Mouse (Mus musculus) kidney, adult 18-20 months (tissue): ENCODE data around the gene Itgad.
"Not testable (repeated sequence)": the region's sequence is repeated elsewhere in the genome, so short reads cannot be mapped to it uniquely, and the experiment has no call there.

ENCODE experiments used
- DNase-seq: peaks from one replicate; pipeline ENCODE4 v3.0.0; 2021

Gene Itgad

DNA sequence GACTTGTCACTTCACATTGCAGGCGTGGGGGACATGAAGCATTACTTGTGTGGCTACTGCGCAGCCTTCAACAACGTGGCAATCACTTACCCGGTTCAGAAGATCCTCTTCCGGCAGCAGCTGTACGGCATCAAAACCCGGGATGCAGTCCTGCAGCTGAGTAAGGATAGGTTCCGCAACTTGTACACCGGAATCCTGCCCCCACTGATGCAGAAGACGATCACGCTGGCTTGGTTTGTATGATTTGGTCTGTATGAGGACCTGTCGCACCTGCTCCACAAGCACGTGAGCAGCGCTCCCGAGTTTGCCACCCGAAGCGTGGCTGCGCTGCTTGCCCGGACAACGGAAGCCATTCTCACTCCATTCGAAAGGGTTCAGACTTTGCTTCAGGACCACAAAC, at the start of gene Itgad:
Itgad (plus strand) TSS at position 301 of the 400 bp plus-strand sequence.
- no peak for DNase-seq

DNA sequence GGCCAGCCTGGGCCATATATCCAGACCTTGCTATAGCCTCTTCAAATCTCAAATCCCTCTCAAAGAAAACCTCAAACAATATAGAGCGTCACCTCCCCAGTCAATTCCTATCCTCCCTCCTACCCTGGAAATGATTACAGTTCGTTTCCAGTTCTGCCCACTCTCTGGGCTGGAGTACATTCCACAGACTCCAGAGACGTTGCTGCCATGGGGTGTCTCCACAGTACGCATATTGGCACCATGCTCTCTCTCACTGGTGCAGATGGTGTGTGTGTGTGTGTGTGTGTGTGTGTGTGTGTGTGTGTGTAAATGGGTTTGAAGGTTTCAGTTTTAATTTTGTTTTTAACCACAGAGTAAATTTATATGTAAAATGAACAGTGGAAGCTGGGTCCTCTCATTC, 48.9 kb upstream of the Itgad start:
- DNase-seq: no peak

DNA sequence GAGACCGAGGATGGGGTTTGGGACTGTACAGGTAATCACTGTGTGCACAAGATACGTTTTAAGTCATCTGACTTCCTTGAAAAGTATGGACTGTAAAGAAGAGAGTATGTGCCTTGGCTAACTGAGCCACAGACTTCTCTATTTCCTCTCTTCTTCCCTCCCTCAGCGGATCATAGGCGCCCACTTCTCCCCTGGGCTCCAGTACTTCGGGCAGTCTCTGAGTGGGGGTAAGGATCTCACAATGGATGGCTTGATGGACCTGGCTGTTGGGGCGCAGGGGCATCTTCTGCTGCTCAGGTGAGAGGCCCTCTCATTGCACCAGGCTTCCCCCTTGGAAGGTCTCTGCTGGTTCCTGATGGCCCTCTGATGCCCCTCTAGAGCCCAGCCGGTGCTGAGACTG, 46.7 kb upstream of the Itgad start:
- no peak for DNase-seq

DNA sequence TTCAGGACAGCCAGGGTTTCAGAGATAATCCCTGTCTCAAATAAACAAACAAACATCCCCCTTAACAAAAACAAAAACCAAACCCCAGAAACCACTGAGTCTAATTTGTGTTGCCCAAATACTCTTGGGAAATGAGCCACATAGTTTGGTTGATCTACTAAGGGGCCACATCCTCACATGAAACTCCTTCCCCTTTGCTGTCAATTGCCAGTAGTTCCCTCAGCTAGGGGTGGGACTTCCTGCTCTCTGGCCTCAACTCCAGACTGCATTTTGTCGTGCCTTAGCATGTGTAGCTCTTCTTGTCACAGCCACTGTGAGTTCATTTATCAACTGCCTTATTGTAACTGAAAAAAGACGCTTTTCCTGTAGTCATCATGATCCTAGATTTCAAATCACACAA, 43.9 kb upstream of the Itgad start:
- no peak for DNase-seq

DNA sequence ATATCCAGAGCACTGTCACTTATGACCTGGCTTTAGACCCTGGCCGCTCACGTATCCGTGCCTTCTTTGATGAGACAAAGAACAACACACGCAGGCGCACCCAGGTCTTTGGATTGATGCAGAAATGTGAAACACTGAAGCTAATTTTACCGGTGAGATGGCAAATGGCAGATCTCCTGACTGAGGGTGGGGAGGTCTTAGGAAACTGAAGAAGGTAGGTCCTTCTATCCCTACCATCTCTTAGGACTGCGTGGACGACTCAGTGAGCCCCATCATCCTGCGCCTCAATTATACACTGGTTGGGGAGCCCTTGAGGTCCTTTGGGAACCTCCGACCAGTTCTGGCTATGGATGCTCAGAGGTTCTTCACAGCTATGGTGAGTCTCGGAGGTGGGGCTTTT, 42.0 kb upstream of the Itgad start:
- no peak for DNase-seq

DNA sequence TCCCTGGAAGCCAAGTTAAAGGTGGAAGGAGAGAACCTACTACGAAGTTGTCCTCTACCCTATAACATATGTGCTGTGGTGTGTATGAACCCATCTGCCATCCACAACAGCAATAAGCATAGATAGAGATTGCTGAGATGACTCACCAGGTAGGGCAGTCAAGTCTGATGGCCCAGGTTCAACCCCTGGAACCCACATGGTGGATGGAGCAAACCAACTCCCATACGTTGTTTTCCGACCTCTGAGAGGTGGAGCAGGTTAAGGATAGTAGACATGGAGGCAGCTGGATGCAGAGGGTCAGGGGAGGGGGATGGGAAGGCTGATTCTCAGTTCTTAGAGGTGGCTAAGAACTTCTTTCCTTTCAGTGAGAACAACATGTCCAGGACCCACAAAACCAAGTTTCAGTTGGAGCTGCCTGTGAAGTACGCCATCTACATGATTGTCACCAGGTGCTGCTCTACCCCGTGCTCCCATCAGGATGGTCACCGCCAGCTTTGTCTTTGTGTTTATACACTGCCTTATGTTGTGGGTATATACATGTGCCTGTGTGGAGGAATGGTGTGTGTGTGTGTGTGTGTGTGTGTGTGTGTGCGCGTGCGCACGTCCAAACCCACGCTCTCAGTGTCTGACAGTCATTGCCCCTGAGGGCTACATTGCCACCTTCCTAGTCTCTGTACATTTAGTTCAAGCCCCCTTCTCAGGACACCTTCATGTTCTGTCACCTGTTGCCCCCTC, 39.6 kb upstream of the Itgad start:
- DNase-seq: no peak

DNA sequence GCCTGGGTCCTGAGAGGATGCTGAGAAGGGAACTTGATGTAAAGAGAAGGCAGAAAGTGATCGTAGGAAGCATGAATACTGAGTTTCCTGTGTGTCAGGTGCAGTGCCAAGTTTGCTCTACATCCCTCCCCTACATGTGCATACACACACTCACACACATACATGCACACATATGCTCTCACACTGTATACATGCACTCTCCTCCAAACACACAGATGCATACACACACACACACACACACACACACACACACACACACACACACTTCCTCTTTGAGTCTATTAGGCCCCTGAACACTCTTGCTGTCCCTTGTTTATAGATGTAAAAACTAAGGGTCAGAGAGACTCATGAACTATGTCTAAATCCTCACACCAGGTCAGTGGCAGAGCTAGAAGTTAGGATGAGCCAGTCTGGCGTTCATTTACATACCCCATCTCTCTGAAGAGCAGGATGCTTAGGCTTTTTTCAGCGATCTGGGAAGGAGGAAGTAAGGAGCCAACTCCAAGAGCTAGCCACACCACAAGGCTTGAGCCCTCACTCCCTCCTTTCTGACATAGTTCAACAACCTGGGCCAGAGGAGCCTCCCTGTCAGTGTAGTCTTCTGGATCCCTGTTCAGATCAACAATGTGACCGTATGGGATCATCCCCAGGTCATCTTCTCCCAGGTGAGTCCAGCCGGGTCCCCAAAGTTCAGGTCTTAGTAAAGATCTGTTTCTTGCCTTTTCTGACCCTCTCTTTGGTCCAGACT, 38.8 kb upstream of the Itgad start:
- no peak for DNase-seq

DNA sequence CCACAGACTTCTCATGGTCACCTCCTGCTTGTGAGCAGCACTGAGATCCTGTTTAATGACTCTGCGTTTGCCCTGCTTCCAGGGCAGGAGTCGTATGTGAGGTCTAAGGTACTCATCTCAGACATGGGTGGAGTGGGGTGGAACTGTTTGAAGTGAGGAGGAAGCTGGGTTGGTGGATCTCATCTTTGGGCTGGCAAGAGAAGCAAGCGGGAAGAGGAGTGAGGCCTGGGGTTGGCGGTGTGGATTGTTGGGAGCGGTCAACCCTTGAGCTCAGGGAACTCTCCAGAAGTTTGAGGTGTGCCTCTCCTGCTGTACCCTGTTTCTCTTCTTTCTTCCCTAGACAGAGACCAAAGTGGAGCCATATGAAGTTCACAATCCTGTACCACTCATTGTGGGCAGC, 37.8 kb upstream of the Itgad start:
- DNase-seq: no peak

DNA sequence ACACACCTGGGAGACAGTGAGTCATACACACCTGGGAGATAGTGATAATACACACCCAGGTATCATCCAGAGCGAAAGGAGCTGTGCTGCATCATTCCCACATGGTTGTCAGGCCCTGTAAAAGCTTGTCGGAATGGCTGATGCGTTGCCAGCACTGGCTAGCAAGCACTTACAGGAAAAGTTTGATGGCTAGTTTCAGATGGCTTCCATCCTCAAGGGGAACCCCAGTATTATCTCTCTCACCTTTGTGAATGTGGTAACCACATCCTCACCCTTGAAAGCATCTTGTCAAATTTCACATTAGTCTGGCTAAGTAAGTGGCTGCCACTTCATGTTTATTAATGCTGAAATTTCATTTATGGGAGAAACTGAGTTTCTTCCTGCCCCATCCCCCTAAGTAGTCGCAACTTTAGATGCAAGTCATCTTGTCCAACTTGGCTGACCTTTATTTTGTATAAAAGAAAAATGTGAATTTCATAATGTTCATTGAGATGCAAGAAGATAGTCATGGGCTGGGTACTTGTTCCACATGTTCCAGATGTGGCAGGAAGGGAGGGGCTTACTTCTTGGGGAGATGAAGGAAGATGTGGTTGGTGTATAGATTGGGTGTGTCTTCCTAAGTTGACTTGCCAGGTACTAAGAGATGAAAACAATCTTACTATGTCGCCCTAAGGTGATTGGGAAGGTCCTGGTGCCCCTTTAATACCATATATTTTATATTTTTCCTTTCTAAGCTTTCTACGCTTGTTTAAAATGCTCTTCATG, 34.3 kb upstream of the Itgad start:
- no peak for DNase-seq

DNA sequence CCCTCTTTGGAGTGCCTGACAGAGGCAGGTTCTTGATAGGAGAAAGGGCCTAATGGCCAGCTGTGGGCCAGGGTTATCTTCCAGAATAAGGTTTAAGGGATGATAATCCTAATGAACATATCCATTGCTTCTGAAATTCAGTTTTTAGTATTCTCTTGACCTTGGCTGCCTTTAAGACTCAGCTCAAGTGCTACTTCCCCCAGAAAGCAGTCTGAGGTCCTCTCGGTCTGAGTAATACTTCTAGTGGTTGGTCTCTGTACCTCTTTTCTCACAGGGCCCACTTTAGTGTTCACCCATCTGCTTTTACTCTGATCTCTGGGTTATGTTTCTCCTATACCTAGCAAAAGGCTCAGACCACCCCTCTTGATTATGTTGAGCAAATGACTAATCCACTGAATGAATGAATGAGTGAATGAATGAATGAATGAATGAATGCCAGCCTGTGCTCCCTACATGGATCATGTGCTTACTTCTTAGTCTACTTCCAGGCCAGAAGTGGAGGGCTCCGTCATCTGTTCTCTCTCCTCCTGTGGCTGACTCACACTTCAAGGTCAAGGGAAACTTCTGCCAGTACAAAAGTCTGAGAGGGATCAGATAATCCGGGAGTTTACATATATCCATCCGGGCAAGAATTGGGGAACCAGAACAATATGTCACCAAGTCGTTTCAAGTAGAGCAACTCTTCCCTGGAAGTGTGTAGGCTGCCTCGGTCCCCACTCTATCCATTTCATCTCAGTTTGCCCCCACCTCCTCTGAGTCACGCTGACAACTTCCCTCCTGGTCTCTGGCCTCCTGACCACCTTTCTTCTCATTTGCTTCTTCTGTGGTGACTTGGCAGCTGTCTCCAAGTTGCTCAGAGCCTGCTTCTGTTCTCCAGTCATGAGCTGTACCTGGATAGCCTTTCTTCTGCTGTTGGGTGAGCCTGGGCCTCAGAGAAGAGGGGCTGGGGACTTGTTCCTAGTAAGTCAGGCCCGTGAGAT, 25.1 kb upstream of the Itgad start, which contains the start of gene Itgax:
Itgax (plus strand) TSS at position 807 of the 980 bp plus-strand sequence.
- no peak for DNase-seq

DNA sequence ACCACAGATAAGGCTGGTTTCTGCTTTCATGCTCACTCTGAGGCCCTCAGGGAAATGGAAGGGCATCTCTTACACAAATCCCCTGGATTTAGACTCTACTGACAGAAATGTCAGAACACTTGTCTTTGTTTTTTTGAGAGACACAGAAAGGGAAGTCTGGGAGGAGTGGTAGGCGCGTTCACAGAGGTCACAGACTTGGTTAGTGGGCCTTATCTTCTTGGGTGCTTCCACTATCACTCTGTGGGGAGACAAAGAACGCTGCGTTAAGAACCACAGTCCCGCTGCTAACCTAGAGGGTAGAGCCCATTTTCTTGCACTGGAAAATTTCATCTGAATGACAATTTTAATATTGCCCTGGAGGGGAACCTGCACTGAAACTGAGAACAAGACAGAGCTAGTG, 22.0 kb upstream of the Itgad start:
- no peak for DNase-seq

DNA sequence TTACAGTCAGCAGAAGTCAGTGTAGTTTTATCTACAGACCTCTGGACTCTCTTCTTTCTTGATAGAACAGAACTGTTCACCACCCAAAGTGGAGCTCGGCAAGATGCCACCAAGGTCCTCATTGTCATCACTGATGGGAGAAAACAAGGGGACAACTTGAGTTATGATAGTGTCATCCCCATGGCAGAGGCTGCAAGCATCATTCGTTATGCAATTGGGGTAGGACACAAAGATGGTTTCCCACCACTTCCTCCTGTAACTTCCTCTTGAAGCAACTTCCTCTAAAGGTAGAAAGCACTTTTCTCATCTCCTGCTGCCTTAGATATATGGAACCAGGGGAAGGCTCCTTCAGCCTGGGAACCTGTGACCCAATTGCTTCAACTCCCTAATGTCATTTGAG, 20.6 kb upstream of the Itgad start:
- no peak for DNase-seq

DNA sequence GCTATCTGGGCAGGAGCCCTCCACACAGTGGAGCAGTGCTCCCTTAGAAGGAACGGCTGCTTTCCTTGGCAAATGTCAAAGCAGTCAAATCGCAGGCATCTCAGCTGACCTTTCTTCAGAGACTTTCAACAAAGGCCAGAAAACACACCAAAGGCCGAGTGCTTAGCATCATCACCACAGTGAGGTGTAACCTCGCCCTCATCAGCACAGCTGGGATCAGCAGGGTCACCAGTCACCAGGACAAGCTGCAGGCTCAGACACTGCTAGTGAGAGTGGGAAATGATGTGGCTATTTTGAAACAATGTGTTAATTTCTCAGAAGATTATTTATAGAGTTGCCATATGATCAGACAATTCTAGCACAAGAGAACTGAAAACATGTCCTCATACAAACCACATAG, 17.2 kb upstream of the Itgad start:
- DNase-seq: no peak

DNA sequence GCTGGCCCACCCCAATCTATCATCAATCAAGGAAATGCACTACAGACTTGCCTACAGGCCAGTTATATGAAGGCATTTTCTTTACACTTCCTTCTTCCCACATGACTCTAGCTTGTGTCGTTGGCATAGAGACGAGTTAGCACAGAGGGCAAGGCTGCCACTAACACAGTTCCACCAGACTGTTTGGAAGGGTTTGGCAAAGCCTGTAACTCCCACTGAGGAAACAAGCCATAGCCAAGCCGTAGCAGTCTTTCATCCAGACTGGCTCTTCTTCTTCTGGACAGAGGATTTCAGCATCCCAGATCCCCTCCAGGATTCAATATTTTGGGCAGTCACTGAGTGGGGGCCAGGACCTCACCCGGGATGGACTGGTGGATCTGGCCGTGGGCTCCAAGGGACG, 14.6 kb upstream of the Itgad start:
- no peak for DNase-seq

DNA sequence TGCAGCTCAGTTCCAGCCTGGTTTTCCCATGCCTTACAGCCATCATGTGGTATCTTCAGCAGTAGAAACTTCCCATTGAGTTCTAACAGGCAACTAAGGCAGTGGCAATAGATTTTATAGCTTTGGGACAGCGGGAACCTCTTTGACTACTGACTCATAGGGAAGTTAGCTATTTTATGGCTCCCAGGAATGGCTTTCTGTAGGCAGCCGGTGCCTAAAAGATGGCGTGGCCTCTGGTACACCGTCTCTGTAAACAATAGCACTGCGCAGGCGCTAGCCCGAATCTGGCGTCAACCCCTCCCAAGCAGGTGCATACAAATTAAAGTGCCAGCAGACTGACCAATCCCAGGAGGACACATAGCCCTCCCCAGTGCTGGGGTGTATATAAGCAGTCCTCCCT, 3.2 kb upstream of the Itgad start:
- DNase-seq: no peak

DNA sequence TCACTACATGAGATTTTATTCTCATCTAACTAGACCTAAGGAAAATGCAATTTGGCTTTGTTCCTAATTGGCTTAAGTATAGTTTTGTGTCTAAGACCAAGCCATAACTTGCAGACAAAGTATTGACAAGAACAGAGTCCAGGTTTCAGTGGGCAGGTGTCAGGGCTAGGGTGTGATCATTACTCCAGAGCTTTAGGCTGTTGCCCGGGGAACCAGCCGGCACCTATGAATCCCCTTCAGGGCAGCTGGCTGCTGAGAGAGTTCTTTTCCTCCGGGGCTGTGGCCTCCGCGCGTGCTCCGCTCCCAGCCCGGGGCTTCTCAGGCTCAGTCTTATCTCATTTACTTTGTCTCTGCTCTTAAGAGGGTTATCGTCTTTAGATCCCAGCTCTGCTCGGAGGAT, 748 bp downstream of the Itgad start:
- no peak for DNase-seq

DNA sequence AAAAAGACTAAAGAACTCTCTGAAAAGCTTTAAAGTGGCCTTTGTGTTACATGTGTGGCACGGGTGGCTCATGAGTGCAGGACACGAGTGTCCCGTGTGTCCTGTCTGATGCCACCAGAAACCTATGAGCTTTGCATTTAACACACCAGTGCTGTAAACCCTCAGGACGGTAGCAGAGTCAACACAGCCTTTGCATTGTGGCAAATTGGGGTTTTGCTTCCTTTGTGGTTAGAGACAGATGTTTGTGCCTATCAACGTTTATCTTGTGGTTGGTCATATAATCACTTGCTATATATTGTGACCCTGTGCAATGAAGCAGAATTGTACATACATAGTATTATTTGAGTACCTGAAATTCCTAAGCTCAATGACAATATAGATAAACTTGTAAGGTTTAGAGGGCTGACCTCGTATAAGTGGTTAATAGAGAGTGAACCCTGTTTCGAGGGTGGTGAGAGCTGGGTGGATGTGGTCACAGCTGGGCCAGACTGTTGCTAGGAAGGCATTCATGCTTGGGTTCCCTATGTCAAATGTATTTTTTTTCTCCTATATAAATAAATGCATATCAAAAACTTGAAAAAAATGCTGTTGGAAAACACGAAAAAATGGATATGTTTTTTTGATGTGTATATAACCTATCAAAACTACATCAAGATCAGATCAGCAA, 4.6 kb downstream of the Itgad start:
- not testable (repeated sequence) for DNase-seq

DNA sequence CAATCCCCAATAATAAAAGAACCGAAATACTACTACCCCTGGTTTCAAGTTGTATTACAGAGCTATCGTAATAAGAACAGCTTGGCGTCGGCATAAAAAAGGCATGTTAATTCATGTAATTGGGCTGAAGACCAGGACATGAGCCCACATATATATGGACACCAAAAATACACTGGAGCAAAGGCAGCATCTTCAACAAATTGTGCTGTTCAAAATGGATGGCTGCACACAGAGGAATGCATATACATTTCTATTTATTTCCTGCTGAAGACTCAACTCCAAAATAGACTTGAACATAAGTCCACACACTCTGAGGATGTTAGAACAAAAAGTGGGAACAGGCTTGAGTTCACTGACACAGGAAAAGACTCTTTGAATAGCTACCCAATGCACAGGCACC, 9.8 kb downstream of the Itgad start:
- no peak for DNase-seq

DNA sequence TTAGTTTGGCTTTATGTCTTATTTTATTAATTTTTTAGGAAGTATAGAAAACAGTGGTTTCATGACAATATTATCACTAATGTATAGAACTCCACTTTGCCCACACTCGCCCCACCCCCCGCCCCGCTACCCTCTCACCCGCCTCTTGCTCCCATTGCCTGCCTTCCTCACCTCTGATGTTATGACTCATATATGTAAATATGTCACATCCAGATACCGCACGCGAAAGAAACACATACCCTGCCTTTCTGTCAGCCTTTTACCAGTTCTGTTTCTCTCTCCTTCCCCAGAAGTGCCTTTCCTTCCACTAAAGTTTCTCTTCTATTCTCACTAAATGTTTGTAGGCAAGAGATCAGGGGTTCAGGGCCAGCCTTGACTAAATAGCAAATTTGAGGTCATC, 12.2 kb downstream of the Itgad start:
- DNase-seq: no peak

DNA sequence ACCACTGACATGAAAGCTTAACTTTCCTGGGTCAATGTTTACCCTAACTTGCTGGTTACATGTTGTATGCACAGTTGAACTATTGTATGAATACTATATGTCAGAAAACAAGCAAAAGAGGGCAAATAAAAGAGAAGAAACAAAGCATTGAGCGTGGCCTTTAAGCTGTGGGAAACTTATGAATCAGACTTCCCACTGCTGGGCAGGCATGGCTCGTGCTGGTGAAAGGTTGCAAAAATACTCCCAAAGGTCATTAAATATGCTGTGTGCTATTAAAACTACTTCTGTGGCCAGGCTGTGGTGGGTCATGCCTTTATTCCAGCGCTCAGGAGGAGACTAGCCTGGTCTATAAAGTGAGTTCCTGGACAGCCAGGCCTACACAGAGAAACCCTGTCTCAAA, 15.8 kb downstream of the Itgad start:
- no peak for DNase-seq

DNA sequence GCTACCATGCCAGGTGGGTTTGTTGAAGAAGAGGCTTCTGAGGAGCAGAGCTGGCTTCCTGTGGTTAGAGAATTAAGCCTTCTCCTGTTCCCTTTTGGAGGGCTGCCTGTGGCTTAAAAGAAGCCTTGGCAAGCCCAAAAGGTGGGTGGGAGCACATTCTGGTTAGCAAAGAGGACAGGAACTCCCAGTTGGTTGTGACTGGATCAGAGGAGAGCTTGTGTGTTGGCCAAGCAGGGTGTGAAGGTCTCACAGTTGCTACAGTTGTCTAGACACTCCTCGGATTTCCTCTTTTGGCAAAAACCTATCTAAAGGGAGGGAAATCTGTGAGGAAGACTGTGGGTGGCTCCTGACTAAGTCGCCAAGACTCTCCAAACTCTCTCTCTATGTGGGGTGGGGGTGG, 24.2 kb downstream of the Itgad start:
- DNase-seq: no peak

DNA sequence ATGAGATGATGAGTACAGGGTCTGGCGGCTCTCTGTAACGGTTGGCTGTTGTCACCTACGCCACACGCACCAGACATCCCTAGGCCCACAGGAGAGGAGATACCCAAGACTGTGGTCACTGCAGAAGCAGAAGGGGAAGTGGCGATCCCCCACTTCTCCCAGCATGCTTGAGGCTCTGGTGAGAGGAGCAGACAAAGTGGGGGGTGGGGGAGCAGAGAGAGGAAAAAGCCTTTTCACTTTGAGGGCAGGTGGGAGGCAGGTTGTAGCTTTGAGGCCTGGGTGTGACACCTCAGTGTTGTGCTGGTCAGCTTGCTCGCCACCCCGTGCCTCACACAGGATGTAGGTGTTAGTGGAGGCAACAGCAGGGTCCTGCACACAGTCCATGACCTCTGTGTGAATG, 25.9 kb downstream of the Itgad start:
- no peak for DNase-seq
